Comparison of ENCODE assay signal across 24 mouse cellular contexts in the genomic region with DNA sequence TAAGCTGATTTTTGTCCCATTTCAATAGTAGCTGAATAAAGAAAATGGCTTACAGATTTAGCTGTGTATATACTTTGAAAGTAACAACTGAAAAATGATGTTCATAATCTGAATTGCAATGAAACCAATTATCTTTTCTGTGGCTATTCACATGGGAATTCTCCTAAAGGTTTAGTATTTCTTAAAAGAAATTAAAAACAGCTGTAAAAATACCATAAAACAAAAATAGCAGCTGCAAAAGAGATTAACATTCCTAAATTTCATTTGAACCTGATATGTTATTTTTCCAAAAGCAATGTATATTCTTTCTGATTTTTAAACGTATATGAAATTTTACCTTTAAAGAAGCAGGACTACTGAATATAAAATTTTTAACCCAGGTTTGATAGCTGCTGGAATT.
DNase-seq lines count a peak whose midpoint lies in the region; ATAC-seq lines count a peak whose summit lies in the region.
"Had no signal": no experiment of that assay in that cellular context is flagged by ENCODE, and none has a peak within 500 bp of the region (broad histone marks: within the 10 kb centered on the region; RNA-seq: fewer than 3 reads in every experiment).

No protein-coding gene starts in this region.

- no peak overlapping the region for H3K4me3 ChIP-seq in embryonic facial prominence, embryonic 11.5 days (ENCODE audit: low read depth, low read length)
- no peak overlapping the region for H3K4me3 ChIP-seq in embryonic facial prominence, embryonic 10.5 days
- no peak overlapping the region for H3K4me3 ChIP-seq in embryonic facial prominence, embryonic 14.5 days (ENCODE audit: low read depth, low read length)
- H3K4me3 ChIP-seq: embryonic facial prominence, embryonic 13.5 days; forebrain, embryonic 10.5 days; forebrain, embryonic 13.5 days; hindbrain, embryonic 12.5 days; hindbrain, embryonic 15.5 days; intestine, embryonic 15.5 days had no signal

- WGBS in embryonic facial prominence, embryonic 11.5 days: 23% methylated on average over 1 of the region's 1 CpGs
- 30% methylated on average over 1 of the region's 1 CpGs for WGBS in embryonic facial prominence, embryonic 10.5 days
- WGBS in embryonic facial prominence, embryonic 14.5 days: 18% methylated on average over 1 of the region's 1 CpGs

- H3K9ac ChIP-seq in embryonic facial prominence, embryonic 11.5 days (replicated peaks; ENCODE audit: low read length): no peak overlapping the region
- no peak overlapping the region for H3K9ac ChIP-seq in embryonic facial prominence, embryonic 14.5 days (ENCODE audit: low read depth, low read length)
- H3K9ac ChIP-seq: embryonic facial prominence, embryonic 13.5 days; forebrain, embryonic 13.5 days; hindbrain, embryonic 12.5 days; hindbrain, embryonic 15.5 days; intestine, embryonic 15.5 days had no signal

- H3K4me1 ChIP-seq in embryonic facial prominence, embryonic 11.5 days (ENCODE audit: control insufficient read depth, insufficient read depth, low read length): no peaks in the 10 kb centered on the region
- H3K4me1 ChIP-seq in embryonic facial prominence, embryonic 10.5 days: 0 out of 2 replicates have a peak, but pooled peaks cover 3% of the 10 kb centered on the region
- peaks cover 3% of the 10 kb centered on the region; the same call in 1 of the 2 replicates for H3K4me1 ChIP-seq in embryonic facial prominence, embryonic 14.5 days (ENCODE audit: control insufficient read depth, insufficient read depth, low read length)
- H3K4me1 ChIP-seq: forebrain, embryonic 10.5 days; forebrain, embryonic 13.5 days; hindbrain, embryonic 12.5 days; hindbrain, embryonic 15.5 days; intestine, embryonic 15.5 days had no signal

- no peaks in the 10 kb centered on the region for H3K27me3 ChIP-seq in embryonic facial prominence, embryonic 11.5 days (ENCODE audit: control insufficient read depth, insufficient read depth, low read length)
- H3K27me3 ChIP-seq in embryonic facial prominence, embryonic 10.5 days (replicated peaks; ENCODE audit: low read depth, poor library complexity, severe bottlenecking): no peaks in the 10 kb centered on the region
- no peaks in the 10 kb centered on the region for H3K27me3 ChIP-seq in embryonic facial prominence, embryonic 14.5 days (replicated peaks; ENCODE audit: control insufficient read depth, insufficient read depth, low read length)
- H3K27me3 ChIP-seq: embryonic facial prominence, embryonic 13.5 days; forebrain, embryonic 13.5 days; hindbrain, embryonic 12.5 days; hindbrain, embryonic 15.5 days; intestine, embryonic 15.5 days had no signal

- DNase-seq in embryonic facial prominence, embryonic 11.5 days (ENCODE audit: low spot score): peak; percentile 55
- no peak for DNase-seq in embryonic facial prominence, embryonic 10.5 days (ENCODE audit: low spot score)
- DNase-seq in embryonic facial prominence, embryonic 14.5 days (ENCODE audit: low spot score): peak; percentile 31
- DNase-seq in hindlimb bud, embryonic 11.5 days (ENCODE audit: extremely low spot score, low read depth, low spot score): peak; percentile 60
- peak; percentile 38 for DNase-seq in mesoderm, embryonic 11.5 days (ENCODE audit: low read depth, low spot score)
- no peak for DNase-seq in layer of hippocampus, postnatal 14 days (ENCODE audit: low spot score in 2 of 2)
- DNase-seq: adrenal gland, adult 2 months; adrenal gland, postnatal 14 days; cerebellum, adult 11 months; cerebellum, adult 2 months; cerebellum, adult 9-11 months; cerebellum, postnatal 25 days; gastrocnemius, postnatal 25 days; heart, adult 18-20 months; kidney, adult 11 months had no signal

- no peaks in the 10 kb centered on the region for H3K9me3 ChIP-seq in embryonic facial prominence, embryonic 11.5 days (replicated peaks; ENCODE audit: control insufficient read depth, low read length)
- peaks cover 13% of the 10 kb centered on the region; the same call in 1 of the 2 replicates for H3K9me3 ChIP-seq in embryonic facial prominence, embryonic 10.5 days
- H3K9me3 ChIP-seq in embryonic facial prominence, embryonic 14.5 days (ENCODE audit: control insufficient read depth, low read length): peaks cover 8% of the 10 kb centered on the region; the same call in 1 of the 2 replicates
- H3K9me3 ChIP-seq: forebrain, embryonic 10.5 days; forebrain, embryonic 13.5 days; hindbrain, embryonic 12.5 days; hindbrain, embryonic 15.5 days; intestine, embryonic 15.5 days had no signal

- no peak overlapping the region for H3K27ac ChIP-seq in embryonic facial prominence, embryonic 11.5 days (replicated peaks; ENCODE audit: low read depth, low read length)
- no peak overlapping the region for H3K27ac ChIP-seq in embryonic facial prominence, embryonic 10.5 days (replicated peaks)
- no peak overlapping the region for H3K27ac ChIP-seq in embryonic facial prominence, embryonic 14.5 days (replicated peaks; ENCODE audit: low read depth, low read length)
- H3K27ac ChIP-seq: embryonic facial prominence, embryonic 13.5 days; forebrain, embryonic 10.5 days; forebrain, embryonic 13.5 days; hindbrain, embryonic 12.5 days; hindbrain, embryonic 15.5 days; intestine, embryonic 15.5 days had no signal

- no peak overlapping the region for H3K4me2 ChIP-seq in embryonic facial prominence, embryonic 11.5 days (ENCODE audit: low read depth, low read length)
- H3K4me2 ChIP-seq in embryonic facial prominence, embryonic 14.5 days (ENCODE audit: low read depth, low read length): no peak overlapping the region
- H3K4me2 ChIP-seq: embryonic facial prominence, embryonic 13.5 days; forebrain, embryonic 13.5 days; heart, embryonic 11.5 days; hindbrain, embryonic 12.5 days; hindbrain, embryonic 15.5 days; intestine, embryonic 15.5 days had no signal

- ATAC-seq in embryonic facial prominence, embryonic 11.5 days (replicated peaks; ENCODE audit: insufficient number of reproducible peaks, low FRiP score, low TSS enrichment, low read depth): no peak
- ATAC-seq in embryonic facial prominence, embryonic 14.5 days (ENCODE audit: low read depth): no peak
- ATAC-seq in frontal cortex, adult (ENCODE audit: low TSS enrichment): no peak
- ATAC-seq: CD4-positive, CD25-positive, alpha-beta regulatory T cell, adult 4 months; forebrain, embryonic 13.5 days; intestine, embryonic 15.5 days had no signal

- H3K36me3 ChIP-seq in embryonic facial prominence, embryonic 11.5 days (replicated peaks; ENCODE audit: control insufficient read depth, insufficient read depth, low read depth, low read length): no peaks in the 10 kb centered on the region
- no peaks in the 10 kb centered on the region for H3K36me3 ChIP-seq in embryonic facial prominence, embryonic 10.5 days (replicated peaks)
- H3K36me3 ChIP-seq in embryonic facial prominence, embryonic 14.5 days (ENCODE audit: control insufficient read depth, insufficient read depth, low read length): no peaks in the 10 kb centered on the region
- H3K36me3 ChIP-seq: embryonic facial prominence, embryonic 13.5 days; forebrain, embryonic 10.5 days; hindbrain, embryonic 12.5 days; hindbrain, embryonic 15.5 days; intestine, embryonic 15.5 days had no signal

Comparison
In these comparisons a context has a peak if more than half of its experiments do, and no peak if none do; other contexts are left out.
1. DNase-seq: peak in embryonic facial prominence, embryonic 11.5 days (single experiment), embryonic facial prominence, embryonic 14.5 days (single experiment), hindlimb bud, embryonic 11.5 days (single experiment) and mesoderm, embryonic 11.5 days (single experiment); none in embryonic facial prominence, embryonic 10.5 days (single experiment) and layer of hippocampus, postnatal 14 days (0 of 2).